Mouse (Mus musculus) erythroid progenitor cell, adult 5-6 weeks (primary cell): ENCODE results near the gene Fam24a. TPM values are rescaled to one million over a fixed set of nuclear protein-coding genes. Genes with fewer than 3 reads are reported as not detected.
A peak's percentile ranks its signal among the peaks of the same experiment; 100 is the strongest.

Experiments
- ATAC-seq: replicated peaks from 2 replicates; pipeline ENCODE4 v1.8.0; 2016; ENCODE audit warnings: moderate number of reproducible peaks, mild to moderate bottlenecking, moderate TSS enrichment, inconsistent platforms; ENCODE audit not compliant: poor library complexity, low FRiP score, severe bottlenecking
- total RNA-seq, 2 experiments: library from RNA; stranded (forward) in 1 of 2; stranded (reverse) in 1 of 2; fragments of 150-400 nt in 1 of 2; fragments of 186-747, 209-891 nt in 1 of 2; gene quantifications; 2 replicates each; pipeline versions ENCODE4 v1.2.3 to v1.2.4; 2015 to 2017; ENCODE audit warnings: low replicate concordance in 2 of 2

Fam24a gene
- total RNA-seq (2015; ENCODE audit: low replicate concordance) (not detected in 2 replicates), total RNA-seq (2017; ENCODE audit: low replicate concordance) (not detected in 2 replicates)

GRCm38 (mm10) chr7:131333564-131333963, at the start of gene Fam24a:
TSS of gene Fam24a (plus strand) at chr7:131333864.
- ATAC-seq = no peak

GRCm38 (mm10) chr7:131297151-131297550, 36.5 kb upstream of the Fam24a start:
- no peak for ATAC-seq

- no peak for ATAC-seq
These were observed 30.3 kb upstream of the Fam24a start for GRCm38 (mm10) chr7:131303340-131303739.

GRCm38 (mm10) chr7:131306733-131307132, 26.9 kb upstream of the Fam24a start:
- ATAC-seq = no peak

GRCm38 (mm10) chr7:131314493-131314892, 19.2 kb upstream of the Fam24a start:
- ATAC-seq = no peak

- ATAC-seq = no peak
These were observed 16.1 kb upstream of the Fam24a start for GRCm38 (mm10) chr7:131317587-131317986.

- ATAC-seq = no peak
These were observed 15.3 kb upstream of the Fam24a start for GRCm38 (mm10) chr7:131318340-131318739.

- ATAC-seq = no peak
These were observed 11.5 kb upstream of the Fam24a start, which contains the start of gene Cuzd1 for GRCm38 (mm10) chr7:131322192-131322591. TSS of gene Cuzd1 (minus strand) at chr7:131322292.

- no peak for ATAC-seq
These were observed 6.6 kb upstream of the Fam24a start for GRCm38 (mm10) chr7:131327054-131327453.

GRCm38 (mm10) chr7:131329416-131329815, 4.2 kb upstream of the Fam24a start, which contains the start of gene Fam24b:
TSS of gene Fam24b (minus strand) at chr7:131329516.
- ATAC-seq = no peak

GRCm38 (mm10) chr7:131331688-131332087, 2.0 kb upstream of the Fam24a start:
- ATAC-seq = no peak

- no peak for ATAC-seq
These were observed 3.9 kb downstream of the Fam24a start for GRCm38 (mm10) chr7:131337502-131338068.

- ATAC-seq = no peak
These were observed 12.3 kb downstream of the Fam24a start for GRCm38 (mm10) chr7:131345856-131346541.

- ATAC-seq = no peak
These were observed 22.4 kb downstream of the Fam24a start for GRCm38 (mm10) chr7:131356105-131356504.

GRCm38 (mm10) chr7:131362269-131362614, 28.6 kb downstream of the Fam24a start:
- peak; percentile 55 for ATAC-seq

- peak; percentile 92 for ATAC-seq
These were observed 29.1 kb downstream of the Fam24a start, which contains the start of gene 2310057M21Rik for GRCm38 (mm10) chr7:131362615-131363300. TSS of gene 2310057M21Rik (minus strand) at chr7:131362759.

- ATAC-seq = no peak
These were observed 30.5 kb downstream of the Fam24a start for GRCm38 (mm10) chr7:131364131-131364530.

GRCm38 (mm10) chr7:131370648-131371469, 37.2 kb downstream of the Fam24a start, which contains the start of gene Pstk:
TSS of gene Pstk (plus strand) at chr7:131371141.
- ATAC-seq = peak; percentile 98

- no peak for ATAC-seq
These were observed 37.8 kb downstream of the Fam24a start for GRCm38 (mm10) chr7:131371470-131371860.
